Comparison of ENCODE assay signal across 15 mouse cellular contexts in the genomic region with DNA sequence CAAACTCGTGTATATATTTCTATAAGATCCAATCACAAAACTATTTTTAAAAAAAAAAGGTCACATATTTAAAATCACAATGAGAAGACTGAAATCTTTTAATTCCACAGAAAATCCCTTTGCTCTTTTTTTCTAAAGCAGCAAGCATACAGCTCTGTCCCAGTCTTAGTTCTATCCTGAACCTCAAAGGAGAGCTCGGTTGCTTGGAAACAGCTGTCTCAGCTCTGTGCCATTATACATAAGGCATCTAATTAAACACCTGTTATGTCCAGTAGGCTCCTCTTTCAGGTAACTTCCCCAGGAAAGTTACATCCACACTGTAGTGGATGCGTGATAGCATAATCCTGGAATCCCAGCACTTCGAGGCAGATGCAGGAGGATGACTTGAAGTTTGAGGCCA.
"Had no signal": no experiment of that assay in that cellular context is flagged by ENCODE, and none has a peak within 500 bp of the region (broad histone marks: within the 10 kb centered on the region; RNA-seq: fewer than 3 reads in every experiment).

No protein-coding gene starts in this region.

- H3K9ac ChIP-seq: limb, embryonic 12.5 days; liver, embryonic 14.5 days; neural tube, embryonic 13.5 days had no signal

- DNase-seq: kidney, adult 9 months; kidney, postnatal 36 days; layer of hippocampus, adult 9-11 months; layer of hippocampus, postnatal 36 days; lung, adult 18-20 months; retina, postnatal 1 day; right cerebral cortex, postnatal 4 days; spleen, adult 18-20 months; thymus, adult 18-20 months; thymus, postnatal 14 days had no signal

- H3K36me3 ChIP-seq: limb, embryonic 12.5 days; neural tube, embryonic 13.5 days had no signal

- H3K4me3 ChIP-seq: limb, embryonic 12.5 days; neural tube, embryonic 13.5 days had no signal

- H3K9me3 ChIP-seq: limb, embryonic 12.5 days; neural tube, embryonic 13.5 days had no signal

- ATAC-seq: intestine, postnatal 0 days had no signal

- H3K27ac ChIP-seq: kidney, postnatal 0 days; limb, embryonic 12.5 days; liver, embryonic 14.5 days; neural tube, embryonic 13.5 days had no signal

- H3K4me1 ChIP-seq: limb, embryonic 12.5 days had no signal

- H3K4me2 ChIP-seq: limb, embryonic 12.5 days; neural tube, embryonic 13.5 days had no signal

- H3K27me3 ChIP-seq: limb, embryonic 12.5 days; neural tube, embryonic 13.5 days had no signal
